Mouse (Mus musculus) neural tube, embryonic 11.5 days (tissue): ENCODE measurements around the gene Ugt3a1. TPM values are rescaled to one million over a fixed set of nuclear protein-coding genes. Genes with fewer than 3 reads are reported as not detected.

Experiments
- ATAC-seq: fragments of 200-750 bp; cut with Nextera tagmentation; 2 replicates; pipeline ENCODE4 v1.8.0; 2017; ENCODE audit warnings: moderate number of reproducible peaks, mild to moderate bottlenecking, moderate TSS enrichment, moderate library complexity; ENCODE audit not compliant: insufficient read depth, low FRiP score, low TSS enrichment
- DNase-seq: peaks from one replicate; pipeline ENCODE4 v3.0.0-alpha.2; 2015; ENCODE audit warnings: low spot score
- H3K27ac ChIP-seq: fragments of 300-500 bp; sonication (generic); 2 replicates; pipeline ENCODE4 v1.5.1; 2014; ENCODE audit warnings: low read depth, mild to moderate bottlenecking, low read length
- H3K27me3 ChIP-seq: fragments of 300-500 bp; sonication (generic); 2 replicates; pipeline ENCODE4 v1.6.1; 2014; ENCODE audit warnings: mild to moderate bottlenecking, low read length, mixed read lengths; ENCODE audit not compliant: control insufficient read depth, insufficient read depth
- H3K36me3 ChIP-seq: fragments of 300-500 bp; sonication (generic); 2 replicates; pipeline ENCODE4 v1.6.1; 2014; ENCODE audit warnings: mild to moderate bottlenecking, low read length, moderate library complexity, mixed read lengths; ENCODE audit not compliant: control insufficient read depth, insufficient read depth
- H3K4me1 ChIP-seq: fragments of 300-500 bp; sonication (generic); 2 replicates; pipeline ENCODE4 v1.6.1; 2014; ENCODE audit warnings: low read length, mixed read lengths; ENCODE audit not compliant: control insufficient read depth, insufficient read depth
- H3K4me2 ChIP-seq: fragments of 300-500 bp; sonication (generic); 2 replicates; pipeline ENCODE4 v1.6.1; 2014; ENCODE audit warnings: low read depth, mild to moderate bottlenecking, moderate library complexity
- H3K4me3 ChIP-seq: fragments of 300-500 bp; sonication (generic); 2 replicates; pipeline ENCODE4 v1.5.1; 2014; ENCODE audit warnings: low read depth, low read length
- H3K9ac ChIP-seq: fragments of 300-500 bp; sonication (generic); 2 replicates; pipeline ENCODE4 v1.6.1; 2014; ENCODE audit warnings: mild to moderate bottlenecking, low read length
- H3K9me3 ChIP-seq: fragments of 300-500 bp; sonication (generic); 2 replicates; pipeline ENCODE4 v1.6.1; 2016; ENCODE audit warnings: low read length; ENCODE audit not compliant: control insufficient read depth
- WGBS: fragments of 180-500 bp; shearing (Covaris S2); extraction: QIAGEN DNeasy Blood & Tissue Kit; methylation state at CpG from one replicate; pipeline ENCODE4 v1.1.7; 2014; 5-methylcytosine and 5-hydroxymethylcytosine counted together
- polyA plus RNA-seq: library from polyadenylated mRNA; unstranded; fragments of >200 nt; fragmentation: Nextera tagmentation; extraction: Ambion mirVana; gene quantifications from 2 replicates; pipeline ENCODE4 v1.2.1, GENCODE M21; 2014

Ugt3a1 gene
- polyA plus RNA-seq, 1 experiment from 2014 or later = not detected

DNA sequence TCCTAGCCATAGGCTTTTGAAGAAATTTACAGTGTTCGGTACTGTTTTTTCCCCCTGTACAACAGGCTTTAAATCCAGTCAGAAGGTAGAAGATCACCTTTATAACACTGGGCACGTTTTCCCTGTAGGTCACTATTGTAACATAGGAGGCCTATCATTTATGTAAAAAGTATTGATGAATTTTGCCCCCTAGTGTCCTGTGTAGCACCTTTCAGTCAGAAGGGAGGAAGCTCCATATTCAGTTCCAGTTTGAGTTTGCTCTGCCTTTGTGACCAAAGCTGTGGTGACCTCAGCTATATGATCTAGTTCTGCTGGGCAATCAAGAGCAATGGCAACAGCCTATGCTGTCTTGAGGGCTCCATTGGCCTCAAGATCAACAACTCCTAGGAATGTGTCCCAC is 13.0 kb downstream of the Ugt3a1 start:
- Histone ChIP-seq H3K27ac (no peak overlapping the region), H3K4me1 (no peaks in the 10 kb centered on the region), H3K9ac (no peak overlapping the region), H3K4me2 (no peak overlapping the region), H3K27me3 (no peaks in the 10 kb centered on the region), H3K36me3 (no peaks in the 10 kb centered on the region), H3K9me3 (no peaks in the 10 kb centered on the region), H3K4me3 (no peak overlapping the region)
- DNase-seq (no peak), ATAC-seq (no peak)
- WGBS = 64% methylated on average over 2 of the region's 2 CpGs

DNA sequence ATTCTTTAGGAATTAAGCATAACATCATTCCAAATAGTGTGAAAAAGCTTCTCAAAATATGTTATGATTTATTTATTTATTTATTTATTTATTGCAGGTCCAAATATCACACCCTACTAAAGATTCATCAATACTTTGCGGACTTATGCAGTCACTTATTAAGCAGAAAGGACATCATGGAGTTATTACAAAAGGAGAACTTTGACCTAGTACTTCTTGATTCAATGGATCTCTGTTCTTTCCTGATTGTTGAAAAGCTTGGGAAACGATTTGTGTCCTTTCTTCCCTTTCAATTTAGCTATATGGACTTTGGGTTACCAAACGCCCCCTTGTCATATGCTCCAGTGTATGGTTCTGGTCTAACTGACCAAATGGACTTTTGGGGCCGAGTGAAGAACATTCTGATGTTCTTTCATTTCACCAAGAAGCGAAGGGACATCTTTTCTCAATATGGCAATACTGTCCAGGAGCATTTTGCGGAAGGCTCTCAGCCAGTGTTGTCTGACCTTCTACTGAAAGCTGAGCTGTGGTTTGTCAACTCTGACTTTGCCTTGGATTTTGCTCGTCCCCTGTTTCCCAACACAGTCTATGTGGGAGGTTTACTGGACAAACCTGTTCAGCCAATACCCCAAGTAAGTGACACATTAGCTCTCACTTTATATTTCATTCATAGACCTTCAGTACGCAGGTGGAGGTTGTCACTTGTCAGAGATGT is 29.4 kb downstream of the Ugt3a1 start:
- DNase-seq (no peak), ATAC-seq (no peak)
- no peaks in the 10 kb centered on the region for H3K9me3 ChIP-seq
- H3K4me1 ChIP-seq = no peaks in the 10 kb centered on the region
- H3K36me3 ChIP-seq = no peaks in the 10 kb centered on the region
- no peak overlapping the region for H3K4me3 ChIP-seq
- no peak overlapping the region for H3K4me2 ChIP-seq
- 82% methylated on average over 8 of the region's 8 CpGs for WGBS
- H3K27ac ChIP-seq = no peak overlapping the region
- H3K27me3 ChIP-seq = no peaks in the 10 kb centered on the region
- no peak overlapping the region for H3K9ac ChIP-seq

GRCm38 (mm10) chr15:9334596-9334995 is 57.9 kb downstream of the Ugt3a1 start:
- Histone ChIP-seq H3K36me3 (no peaks in the 10 kb centered on the region), H3K9me3 (no peaks in the 10 kb centered on the region), H3K4me1 (no peaks in the 10 kb centered on the region), H3K4me3 (no peak overlapping the region), H3K4me2 (no peak overlapping the region), H3K27me3 (no peaks in the 10 kb centered on the region), H3K27ac (no peak overlapping the region), H3K9ac (no peak overlapping the region)
- DNase-seq = no peak
- ATAC-seq = no peak
- WGBS = 71% methylated on average over 2 of the region's 2 CpGs

DNA sequence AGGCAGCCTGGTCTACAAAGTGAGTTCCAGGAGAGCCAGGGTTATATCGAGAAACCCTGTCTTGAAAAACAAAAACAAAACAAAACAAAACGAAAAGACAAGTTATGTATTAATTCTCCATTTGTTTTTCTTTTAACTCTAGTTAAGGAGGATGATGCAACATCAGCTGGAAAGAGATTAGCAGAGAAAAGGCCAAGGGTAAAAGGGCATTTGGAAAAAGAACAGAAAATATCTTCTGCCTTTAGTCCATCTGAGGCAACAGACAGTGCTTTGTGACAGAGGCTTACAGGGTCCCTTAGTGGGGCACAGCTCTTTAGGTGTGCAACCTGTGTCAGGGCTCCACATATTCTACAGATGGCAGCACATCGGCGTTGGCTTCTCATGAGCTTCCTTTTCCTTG is 58.7 kb downstream of the Ugt3a1 start, which contains the start of gene Ugt3a2:
Gene Ugt3a2 (plus strand): TSS at position 210 of the 400 bp plus-strand sequence.
- Histone ChIP-seq H3K9ac (no peak within 1 kb of the TSS), H3K36me3 (no peaks in the 10 kb centered on the region), H3K27me3 (no peaks in the 10 kb centered on the region), H3K9me3 (no peaks in the 10 kb centered on the region), H3K4me1 (no peaks in the 10 kb centered on the region), H3K4me3 (no peak within 1 kb of the TSS), H3K4me2 (no peak within 1 kb of the TSS), H3K27ac (no peak within 1 kb of the TSS)
- 89% methylated on average over 4 of the region's 4 CpGs for WGBS
- ATAC-seq (no peak), DNase-seq (no peak)

DNA sequence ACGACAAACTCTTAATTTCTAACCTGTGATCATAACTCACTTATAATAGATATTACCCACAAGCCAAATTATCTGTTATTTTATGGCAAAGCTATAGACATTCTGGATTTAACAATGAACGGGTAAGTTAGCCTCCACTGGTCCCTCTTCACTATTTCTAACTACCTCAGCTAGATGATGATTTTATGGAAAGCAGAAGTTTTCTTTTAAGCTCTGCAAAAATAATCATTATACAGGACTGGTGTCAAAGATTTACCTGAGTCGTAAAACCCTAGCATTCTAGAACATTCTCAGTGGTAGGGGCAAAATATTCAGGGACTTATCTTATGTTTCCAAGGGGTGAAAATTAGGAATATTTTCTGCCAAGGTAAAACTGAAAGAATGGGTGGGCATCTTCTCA is 59.9 kb downstream of the Ugt3a1 start:
- H3K9me3 ChIP-seq = no peaks in the 10 kb centered on the region
- no peak for ATAC-seq
- 87% methylated on average over 3 of the region's 3 CpGs for WGBS

GRCm38 (mm10) chr15:9337021-9337420 is 60.3 kb downstream of the Ugt3a1 start:
- 73% methylated on average over 3 of the region's 3 CpGs for WGBS
- H3K27me3 ChIP-seq = no peaks in the 10 kb centered on the region

More for the DNA sequence above, 59.9 kb downstream of the Ugt3a1 start:
- Histone ChIP-seq H3K27ac (no peak overlapping the region), H3K4me1 (no peaks in the 10 kb centered on the region), H3K9ac (no peak overlapping the region), H3K36me3 (no peaks in the 10 kb centered on the region), H3K4me2 (no peak overlapping the region), H3K27me3 (no peaks in the 10 kb centered on the region), H3K4me3 (no peak overlapping the region)
- no peak for DNase-seq

GRCm38 (mm10) chr15:9348739-9349138 is 72.1 kb downstream of the Ugt3a1 start:
- no peak for ATAC-seq
- no peak for DNase-seq
- H3K4me2 ChIP-seq = no peak overlapping the region
- H3K4me3 ChIP-seq = no peak overlapping the region
- H3K27me3 ChIP-seq = no peaks in the 10 kb centered on the region
- H3K9ac ChIP-seq = no peak overlapping the region
- WGBS = 58% methylated on average over 3 of the region's 3 CpGs
- no peaks in the 10 kb centered on the region for H3K36me3 ChIP-seq
- no peak overlapping the region for H3K27ac ChIP-seq
- H3K4me1 ChIP-seq = no peaks in the 10 kb centered on the region
- no peaks in the 10 kb centered on the region for H3K9me3 ChIP-seq

More at GRCm38 (mm10) chr15:9337021-9337420, 60.3 kb downstream of the Ugt3a1 start:
- H3K4me1 ChIP-seq = no peaks in the 10 kb centered on the region
- no peak for ATAC-seq
- no peak overlapping the region for H3K4me3 ChIP-seq
- DNase-seq = no peak
- H3K4me2 ChIP-seq = no peak overlapping the region
- H3K9ac ChIP-seq = no peak overlapping the region
- H3K9me3 ChIP-seq = no peaks in the 10 kb centered on the region
- H3K36me3 ChIP-seq = no peaks in the 10 kb centered on the region
- H3K27ac ChIP-seq = no peak overlapping the region

GRCm38 (mm10) chr15:9362801-9363200 is 86.1 kb downstream of the Ugt3a1 start:
- ATAC-seq (no peak), DNase-seq (no peak)
- H3K36me3 ChIP-seq = no peaks in the 10 kb centered on the region
- WGBS = 70% methylated on average over 2 of the region's 2 CpGs
- no peak overlapping the region for H3K27ac ChIP-seq
- no peaks in the 10 kb centered on the region for H3K27me3 ChIP-seq
- no peaks in the 10 kb centered on the region for H3K4me1 ChIP-seq
- no peak overlapping the region for H3K4me3 ChIP-seq
- no peak overlapping the region for H3K9ac ChIP-seq
- no peaks in the 10 kb centered on the region for H3K9me3 ChIP-seq
- no peak overlapping the region for H3K4me2 ChIP-seq
